Mouse (Mus musculus) cerebellum, postnatal 14 days (tissue): ENCODE results near the gene Extl1.

Source experiments
- DNase-seq, 2 experiments: peaks; one replicate each; pipeline ENCODE4 v3.0.0; 2021; ENCODE audit warnings: mixed read lengths in 2 of 2

Extl1 gene

GRCm38 (mm10) chr4:134311784-134312183 lies 71.9 kb downstream of the Extl1 start:
- no peak for DNase-seq

GRCm38 (mm10) chr4:134310656-134311055 lies 73.0 kb downstream of the Extl1 start:
- no peak for DNase-seq

GRCm38 (mm10) chr4:134310106-134310505 lies 73.5 kb downstream of the Extl1 start:
- DNase-seq = no peak

- DNase-seq = peak in 1 of 2 experiments; percentile 49
Measured at GRCm38 (mm10) chr4:134307367-134308072, 76.1 kb downstream of the Extl1 start.

- no peak for DNase-seq
Measured at GRCm38 (mm10) chr4:134306963-134307362, 76.7 kb downstream of the Extl1 start.
